Mouse (Mus musculus) CH12.LX (cell line): ENCODE measurements at regions not wholly inside any gene's neighbourhood (a gene's known extent, or its start where the extent isn't known, plus 50 kb on each side); places are given as distances from the start of the nearest gene placed in this dataset.

Experiments used
- BHLHE40 ChIP-seq: IDR thresholded peaks from 2 replicates; pipeline ENCODE4 v1.6.1; 2011; ENCODE audit warnings: mild to moderate bottlenecking, low read depth, low read length, improper control_type of control experiment
- CHD2 ChIP-seq: IDR thresholded peaks from 2 replicates; pipeline ENCODE4 v1.6.1; 2011; ENCODE audit warnings: low read length, improper control_type of control experiment
- CTCF ChIP-seq, 2 experiments: IDR thresholded peaks in 1 of 2; conservative IDR thresholded peaks in 1 of 2; 2 replicates each; pipeline ENCODE4 v1.5.1; 2011 to 2012; ENCODE audit warnings: low read depth in 2 of 2, low read length in 2 of 2, improper control_type of control experiment in 1 of 2, inconsistent platforms in 1 of 2, mild to moderate bottlenecking in 1 of 2, moderate library complexity in 1 of 2
- GABPA ChIP-seq: IDR thresholded peaks from 2 replicates; pipeline ENCODE4 v1.6.1; 2012; ENCODE audit warnings: low read depth, low read length, improper control_type of control experiment, inconsistent platforms; ENCODE audit not compliant: insufficient replicate concordance
- JUN ChIP-seq: IDR thresholded peaks from 2 replicates; pipeline ENCODE4 v1.6.1; 2011; ENCODE audit warnings: low read depth, mild to moderate bottlenecking, low read length, improper control_type of control experiment, moderate library complexity; ENCODE audit not compliant: insufficient read depth
- MEF2A ChIP-seq: IDR thresholded peaks from 2 replicates; pipeline ENCODE4 v1.6.1; 2014; ENCODE audit warnings: low read depth, mild to moderate bottlenecking, inconsistent platforms, low read length, improper control_type of control experiment, borderline replicate concordance
- NELFE ChIP-seq: IDR thresholded peaks from 2 replicates; pipeline ENCODE4 v1.6.1; 2011; ENCODE audit warnings: low read depth, low read length, improper control_type of control experiment
- NRF1 ChIP-seq: IDR thresholded peaks from 2 replicates; pipeline ENCODE4 v1.6.1; 2014; ENCODE audit warnings: low read depth, mild to moderate bottlenecking, inconsistent platforms, low read length, improper control_type of control experiment, moderate library complexity
- POLR2A ChIP-seq: IDR thresholded peaks from 2 replicates; pipeline ENCODE4 v1.6.1; 2011; ENCODE audit warnings: low read depth, mild to moderate bottlenecking, improper control_type of control experiment, low read length
- RAD21 ChIP-seq: IDR thresholded peaks from 2 replicates; pipeline ENCODE4 v1.6.1; 2011; ENCODE audit warnings: low read depth, mild to moderate bottlenecking, low read length, improper control_type of control experiment, moderate library complexity
- USF1 ChIP-seq: IDR thresholded peaks from 2 replicates; pipeline ENCODE4 v1.6.1; 2014; ENCODE audit warnings: low read depth, mild to moderate bottlenecking, inconsistent platforms, low read length, improper control_type of control experiment
- ZC3H11A ChIP-seq: IDR thresholded peaks from 2 replicates; pipeline ENCODE4 v1.6.1; 2012; ENCODE audit warnings: low read depth, mild to moderate bottlenecking, inconsistent platforms, low read length, improper control_type of control experiment
- ZNF384 ChIP-seq: IDR thresholded peaks from 2 replicates; pipeline ENCODE4 v1.6.1; 2012; ENCODE audit warnings: low read depth, low read length, improper control_type of control experiment, inconsistent platforms

DNA sequence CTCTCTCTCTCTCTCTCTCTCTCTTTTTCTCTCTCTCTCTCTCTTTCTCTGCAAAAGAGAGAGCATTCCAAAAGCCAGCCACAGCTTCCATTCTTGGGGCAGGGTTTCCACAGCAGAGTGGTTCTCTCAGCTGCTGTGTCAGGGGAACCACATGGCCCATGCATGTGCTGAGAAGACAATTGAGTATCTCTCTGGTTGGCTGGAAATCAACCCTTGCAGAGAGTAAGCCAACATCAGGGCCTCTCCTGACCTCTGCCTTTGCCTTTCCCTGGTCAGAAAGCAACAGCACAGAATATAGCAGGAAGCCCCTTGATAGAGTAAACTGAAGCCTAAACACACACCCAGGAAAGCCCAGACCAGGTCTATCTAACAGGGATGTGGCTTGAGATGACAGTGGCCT, 138.6 kb downstream of the Fgf18 start:
- TF ChIP-seq CTCF (conservative IDR thresholded peaks at IDR 0.05 in 1 of 2, IDR thresholded peaks at IDR 0.05 in 1 of 2; ENCODE audit: low read depth in 2 of 2, low read length in 2 of 2) (no peak), BHLHE40 (no peak), ZC3H11A (no peak), POLR2A (no peak), USF1 (no peak), JUN (no peak), CHD2 (no peak), NRF1 (no peak), MEF2A (no peak), NELFE (no peak), GABPA (no peak), ZNF384 (no peak), RAD21 (no peak)
